Mouse (Mus musculus): ENCODE results near the gene Ppie. TPM values are rescaled to one million over a fixed set of nuclear protein-coding genes. Genes with fewer than 3 reads are reported as not detected.

The Ppie gene
- total and polyA plus RNA-seq, 3 experiments, result 97.9 to 100 TPM; not detected in 1

GRCm38 (mm10) chr4:123093869-123094268 lies 45.9 kb downstream of the Ppie start:
- Histone ChIP-seq H3K4me3 (ENCODE audit: control insufficient read depth in 1 of 2, insufficient read depth in 1 of 2, low read depth in 2 of 2, low read length in 2 of 2) (no peak overlapping the region), H3K27me3 (ENCODE audit: control insufficient read depth in 1 of 2, insufficient read depth in 2 of 2, low read length in 2 of 2) (peaks cover 5 to 10% of the 10 kb centered on the region in 2 experiments), H3K9ac (ENCODE audit: control insufficient read depth, low read depth, low read length, poor library complexity, severe bottlenecking) (no peak overlapping the region), H3K79me2 (ENCODE audit: control insufficient read depth, insufficient read depth, low read length, poor library complexity) (no peaks in the 10 kb centered on the region), H3K27ac (ENCODE audit: control insufficient read depth, low read depth, low read length) (no peak overlapping the region), H3K36me3 (ENCODE audit: control insufficient read depth in 1 of 2, insufficient read depth in 2 of 2, low read length in 2 of 2) (no peaks in the 10 kb centered on the region), H3K9me3 (replicated peaks; ENCODE audit: insufficient read depth, low read length) (no peaks in the 10 kb centered on the region), H3K4me1 (ENCODE audit: control insufficient read depth in 1 of 2, insufficient read depth in 2 of 2, low read length in 2 of 2) (no peaks in the 10 kb centered on the region)
- TF ChIP-seq MAX (IDR thresholded peaks at IDR 0.05; ENCODE audit: low read length) (no peak), ELF1 (IDR thresholded peaks at IDR 0.05; ENCODE audit: low read depth, low read length) (no peak), CHD1 (IDR thresholded peaks at IDR 0.05; ENCODE audit: low read depth, low read length) (no peak), EP300 (IDR thresholded peaks at IDR 0.05; ENCODE audit: low read depth in 1 of 2, low read length in 2 of 2) (no peak), GATA1 (IDR thresholded peaks at IDR 0.05; ENCODE audit: low read depth, low read length) (no peak), USF1 (IDR thresholded peaks at IDR 0.05; ENCODE audit: low read depth, low read length) (no peak), MYB (IDR thresholded peaks at IDR 0.05; ENCODE audit: low read depth, low read length) (no peak), TBP (IDR thresholded peaks at IDR 0.05; ENCODE audit: low read depth, low read length) (no peak), CTCF (IDR thresholded peaks at IDR 0.05 in 2 of 3, conservative IDR thresholded peaks at IDR 0.05 in 1 of 3; ENCODE audit: control insufficient read depth in 1 of 3, insufficient read depth in 1 of 3, low read depth in 2 of 3, low read length in 3 of 3, poor library complexity in 1 of 3, severe bottlenecking in 1 of 3) (no peak), MAZ (IDR thresholded peaks at IDR 0.05; ENCODE audit: low read depth, low read length) (no peak), SMC3 (IDR thresholded peaks at IDR 0.05; ENCODE audit: low read depth, low read length) (no peak), SIN3A (IDR thresholded peaks at IDR 0.05; ENCODE audit: low read length) (no peak), POLR2A (IDR thresholded peaks at IDR 0.05; ENCODE audit: control insufficient read depth in 1 of 2, insufficient read depth in 1 of 2, low read depth in 1 of 2, low read length in 2 of 2, poor library complexity in 1 of 2) (no peak), ZNF384 (IDR thresholded peaks at IDR 0.05; ENCODE audit: low read depth, low read length) (no peak), MXI1 (IDR thresholded peaks at IDR 0.05; ENCODE audit: low read depth, low read length) (no peak), UBTF (IDR thresholded peaks at IDR 0.05; ENCODE audit: borderline replicate concordance, insufficient read depth, low read depth, low read length) (no peak), ETS1 (IDR thresholded peaks at IDR 0.05; ENCODE audit: low read depth, low read length) (no peak), JUND (IDR thresholded peaks at IDR 0.05; ENCODE audit: low read depth, low read length) (no peak), POLR2AphosphoS5 (IDR thresholded peaks at IDR 0.05; ENCODE audit: borderline replicate concordance, low read depth, low read length) (no peak), HCFC1 (IDR thresholded peaks at IDR 0.05; ENCODE audit: low read depth, low read length) (no peak)
- DNase-seq (ENCODE audit: low read depth, low spot score), result no peak

- H3K9ac ChIP-seq (ENCODE audit: control insufficient read depth, low read depth, low read length, poor library complexity, severe bottlenecking), result no peak overlapping the region
- H3K4me3 ChIP-seq (ENCODE audit: control insufficient read depth in 1 of 2, insufficient read depth in 1 of 2, low read depth in 2 of 2, low read length in 2 of 2), result no peak overlapping the region
- no peaks in the 10 kb centered on the region for H3K36me3 ChIP-seq (ENCODE audit: control insufficient read depth in 1 of 2, insufficient read depth in 2 of 2, low read length in 2 of 2)
- H3K27me3 ChIP-seq (ENCODE audit: control insufficient read depth in 1 of 2, insufficient read depth in 2 of 2, low read length in 2 of 2), result peaks cover 5 to 14% of the 10 kb centered on the region in 2 experiments
- no peaks in the 10 kb centered on the region for H3K79me2 ChIP-seq (ENCODE audit: control insufficient read depth, insufficient read depth, low read length, poor library complexity)
- H3K4me1 ChIP-seq (ENCODE audit: control insufficient read depth in 1 of 2, insufficient read depth in 2 of 2, low read length in 2 of 2), result no peaks in the 10 kb centered on the region
- H3K9me3 ChIP-seq (replicated peaks; ENCODE audit: insufficient read depth, low read length), result no peaks in the 10 kb centered on the region
- no peak overlapping the region for H3K27ac ChIP-seq (ENCODE audit: control insufficient read depth, low read depth, low read length)
- TF ChIP-seq EP300 (IDR thresholded peaks at IDR 0.05; ENCODE audit: low read depth in 1 of 2, low read length in 2 of 2) (no peak), MYB (IDR thresholded peaks at IDR 0.05; ENCODE audit: low read depth, low read length) (no peak), USF1 (IDR thresholded peaks at IDR 0.05; ENCODE audit: low read depth, low read length) (no peak), USF2 (IDR thresholded peaks at IDR 0.05; ENCODE audit: borderline replicate concordance in 1 of 2, insufficient read depth in 1 of 2, low read depth in 1 of 2, low read length in 2 of 2) (no peak), CTCF (IDR thresholded peaks at IDR 0.05 in 2 of 3, conservative IDR thresholded peaks at IDR 0.05 in 1 of 3; ENCODE audit: control insufficient read depth in 1 of 3, insufficient read depth in 1 of 3, low read depth in 2 of 3, low read length in 3 of 3, poor library complexity in 1 of 3, severe bottlenecking in 1 of 3) (no peak), CHD2 (IDR thresholded peaks at IDR 0.05; ENCODE audit: low read length) (no peak), MAX (IDR thresholded peaks at IDR 0.05; ENCODE audit: low read length) (no peak), ZKSCAN1 (IDR thresholded peaks at IDR 0.05; ENCODE audit: low read depth, low read length) (no peak)
- DNase-seq (ENCODE audit: low read depth, low spot score), result no peak
Observed at GRCm38 (mm10) chr4:123093064-123093776, 46.5 kb downstream of the Ppie start.
